Comparison of ENCODE assay signal across 9 mouse cellular contexts in the genomic region with DNA sequence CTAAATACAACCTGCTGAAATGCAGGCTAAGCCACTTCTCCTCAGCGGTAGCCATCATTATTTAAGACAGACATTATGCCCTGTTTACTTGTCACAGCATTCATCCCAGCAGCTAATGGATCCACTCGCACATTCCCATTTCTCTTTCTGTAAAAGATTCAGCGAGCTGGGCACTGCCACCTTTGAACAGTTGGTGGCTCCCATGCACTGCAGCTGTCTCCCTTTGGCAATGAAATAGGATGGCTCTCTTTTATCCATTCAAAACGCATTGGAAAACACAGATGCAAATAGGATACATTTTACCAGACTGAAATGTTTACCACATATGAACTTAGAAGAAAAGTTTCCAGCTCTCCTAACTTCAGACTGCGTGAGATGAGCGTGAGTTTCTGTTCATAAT. TPM values are rescaled to one million over a fixed set of nuclear protein-coding genes. Genes with fewer than 3 reads are reported as not detected.
A peak's percentile ranks its signal among the peaks of the same experiment; 100 is the strongest.
DNase-seq lines count a peak whose midpoint lies in the region; ATAC-seq and TF ChIP-seq lines count a peak whose summit lies in the region.
"Had no signal": no experiment of that assay in that cellular context is flagged by ENCODE, and none has a peak within 500 bp of the region (broad histone marks: within the 10 kb centered on the region; RNA-seq: fewer than 3 reads in every experiment).

No protein-coding gene starts in this region.

- H3K36me3 ChIP-seq in forebrain, embryonic 11.5 days (ENCODE audit: control insufficient read depth, insufficient read depth, low read length) = no peaks in the 10 kb centered on the region
- H3K36me3 ChIP-seq in forebrain, embryonic 10.5 days (replicated peaks) = no peaks in the 10 kb centered on the region
- no peaks in the 10 kb centered on the region for H3K36me3 ChIP-seq in ES-Bruce4 (ENCODE audit: control insufficient read depth, insufficient read depth, low read length, poor library complexity, severe bottlenecking)
- no peaks in the 10 kb centered on the region for H3K36me3 ChIP-seq in embryonic facial prominence, embryonic 14.5 days (ENCODE audit: control insufficient read depth, insufficient read depth, low read length)

- 44% methylated on average over 6 of the region's 6 CpGs for WGBS in forebrain, embryonic 11.5 days
- 44% methylated on average over 6 of the region's 6 CpGs for WGBS in forebrain, embryonic 10.5 days
- 32% methylated on average over 6 of the region's 6 CpGs for WGBS in embryonic facial prominence, embryonic 14.5 days

- no peak overlapping the region for H3K9ac ChIP-seq in forebrain, embryonic 11.5 days (ENCODE audit: low read length)
- H3K9ac ChIP-seq in ES-Bruce4 (ENCODE audit: low read depth, poor library complexity, severe bottlenecking) = no peak overlapping the region
- H3K9ac ChIP-seq in embryonic facial prominence, embryonic 14.5 days (ENCODE audit: low read depth, low read length) = no peak overlapping the region

- no peak overlapping the region for H3K4me2 ChIP-seq in forebrain, embryonic 11.5 days (ENCODE audit: low read depth, low read length, severe bottlenecking)
- H3K4me2 ChIP-seq in embryonic facial prominence, embryonic 14.5 days (ENCODE audit: low read depth, low read length) = peak overlapping the region; percentile 33

- peak; percentile 17 for TF ChIP-seq CTCF in ES-Bruce4 (IDR thresholded peaks at IDR 0.05; ENCODE audit: low read depth, low read length)

- peak; percentile 69; the same call in 1 of the 2 replicates for ATAC-seq in forebrain, embryonic 11.5 days (replicated peaks; ENCODE audit: low FRiP score)
- peak; percentile 82 for ATAC-seq in embryonic facial prominence, embryonic 14.5 days (ENCODE audit: low read depth)

- H3K27ac ChIP-seq in forebrain, embryonic 11.5 days (ENCODE audit: low read depth, low read length) = no peak overlapping the region
- H3K27ac ChIP-seq in forebrain, embryonic 10.5 days = no peak overlapping the region
- no peak overlapping the region for H3K27ac ChIP-seq in ES-Bruce4 (ENCODE audit: insufficient read depth, low read length)
- H3K27ac ChIP-seq in embryonic facial prominence, embryonic 14.5 days (replicated peaks; ENCODE audit: low read depth, low read length) = no peak overlapping the region

- H3K27me3 ChIP-seq in forebrain, embryonic 11.5 days (ENCODE audit: control insufficient read depth, insufficient read depth, low read length) = no peaks in the 10 kb centered on the region
- H3K27me3 ChIP-seq in forebrain, embryonic 10.5 days (ENCODE audit: poor library complexity, severe bottlenecking) = no peaks in the 10 kb centered on the region
- H3K27me3 ChIP-seq in ES-Bruce4 (ENCODE audit: control insufficient read depth, insufficient read depth, low read length, poor library complexity, severe bottlenecking) = 0 out of 2 replicates have a peak, but pooled peaks cover 1% of the 10 kb centered on the region
- H3K27me3 ChIP-seq in embryonic facial prominence, embryonic 14.5 days (replicated peaks; ENCODE audit: control insufficient read depth, insufficient read depth, low read length) = no peaks in the 10 kb centered on the region
- H3K27me3 ChIP-seq: megakaryocyte, embryonic 14.5 days had no signal

- no peaks in the 10 kb centered on the region for H3K9me3 ChIP-seq in forebrain, embryonic 11.5 days (ENCODE audit: control insufficient read depth, low read length)
- no peaks in the 10 kb centered on the region for H3K9me3 ChIP-seq in forebrain, embryonic 10.5 days
- H3K9me3 ChIP-seq in ES-Bruce4 (replicated peaks; ENCODE audit: control insufficient read depth, insufficient read depth, low read length, poor library complexity, severe bottlenecking) = no peaks in the 10 kb centered on the region
- H3K9me3 ChIP-seq in embryonic facial prominence, embryonic 14.5 days (ENCODE audit: control insufficient read depth, low read length) = no peaks in the 10 kb centered on the region
- H3K9me3 ChIP-seq: megakaryocyte, embryonic 14.5 days had no signal

- H3K4me3 ChIP-seq in forebrain, embryonic 11.5 days (ENCODE audit: low read depth, low read length) = no peak overlapping the region
- H3K4me3 ChIP-seq in forebrain, embryonic 10.5 days = no peak overlapping the region
- H3K4me3 ChIP-seq in ES-Bruce4 (ENCODE audit: low read depth, low read length) = no peak overlapping the region
- no peak overlapping the region for H3K4me3 ChIP-seq in embryonic facial prominence, embryonic 14.5 days (ENCODE audit: low read depth, low read length)
- H3K4me3 ChIP-seq: megakaryocyte, embryonic 14.5 days had no signal

- TF ChIP-seq POLR2A in ES-Bruce4 (IDR thresholded peaks at IDR 0.05; ENCODE audit: insufficient read depth, low read length) = no peak

- no peak for DNase-seq in forebrain, embryonic 11.5 days (ENCODE audit: low spot score)
- no peak for DNase-seq in forebrain, embryonic 10.5 days (ENCODE audit: extremely low spot score, low spot score)
- DNase-seq in embryonic facial prominence, embryonic 14.5 days (ENCODE audit: low spot score) = peak; percentile 64
- DNase-seq in kidney, postnatal 10 days = peak; percentile 56
- peak; percentile 13 for DNase-seq in lung, postnatal 14 days
- DNase-seq in telencephalon, adult 2 months (ENCODE audit: low read depth, low spot score) = peak; percentile 38
- DNase-seq in thymus, postnatal 10 days (ENCODE audit: low spot score in 2 of 2) = no peak

- no peak for TF ChIP-seq EP300 in ES-Bruce4 (IDR thresholded peaks at IDR 0.05; ENCODE audit: insufficient read depth, low read depth, low read length)

- H3K4me1 ChIP-seq in forebrain, embryonic 11.5 days (replicated peaks; ENCODE audit: control insufficient read depth, insufficient read depth, low read length) = no peaks in the 10 kb centered on the region
- no peaks in the 10 kb centered on the region for H3K4me1 ChIP-seq in forebrain, embryonic 10.5 days
- no peaks in the 10 kb centered on the region for H3K4me1 ChIP-seq in ES-Bruce4 (ENCODE audit: control insufficient read depth, insufficient read depth, low read length)
- no peaks in the 10 kb centered on the region for H3K4me1 ChIP-seq in embryonic facial prominence, embryonic 14.5 days (ENCODE audit: control insufficient read depth, insufficient read depth, low read length)
- H3K4me1 ChIP-seq: megakaryocyte, embryonic 14.5 days had no signal

RNA-seq across cellular contexts. Expression of a gene that starts 21.5 kb away (rescaled TPM):
- polyA plus RNA-seq in forebrain, embryonic 11.5 days (2014; fragmentation: Nextera tagmentation; extraction: Ambion mirVana) = 0.48 and 0.57 TPM in 2 replicates
- polyA plus RNA-seq in forebrain, embryonic 10.5 days (2016; fragmentation: Nextera tagmentation; extraction: Ambion mirVana) = 0.81 and 0.85 TPM in 2 replicates
- polyA plus RNA-seq in ES-Bruce4 (2011; ENCODE audit: insufficient read depth, insufficient read length, low read depth, missing spikeins) = not detected in 2 replicates
- polyA plus RNA-seq in embryonic facial prominence, embryonic 14.5 days (2014; fragmentation: Nextera tagmentation; extraction: Ambion mirVana) = 0.31 and 0.48 TPM in 2 replicates

Comparison
In these comparisons a context has a peak if more than half of its experiments do, and no peak if none do; other contexts are left out.
1. DNase-seq: peak in embryonic facial prominence, embryonic 14.5 days (single experiment), kidney, postnatal 10 days (single experiment), lung, postnatal 14 days (single experiment) and telencephalon, adult 2 months (single experiment); none in forebrain, embryonic 11.5 days (single experiment), forebrain, embryonic 10.5 days (single experiment) and thymus, postnatal 10 days (0 of 2).